Mouse (Mus musculus) stomach, embryonic 15.5 days (tissue): Measurements from ENCODE around the gene Mtmr3. TPM values are rescaled to one million over a fixed set of nuclear protein-coding genes. Genes with fewer than 3 reads are reported as not detected.
"Not testable (repeated sequence)": the region's sequence is repeated elsewhere in the genome, so short reads cannot be mapped to it uniquely, and the experiment has no call there.

ENCODE experiments used
- ATAC-seq: fragments of 200-750 bp; cut with Nextera tagmentation; 2 replicates; pipeline ENCODE4 v1.8.0; 2017; ENCODE audit warnings: low read depth, moderate number of reproducible peaks, moderate TSS enrichment; ENCODE audit not compliant: insufficient read depth, low FRiP score
- H3K27ac ChIP-seq: fragments of 300-500 bp; sonication (generic); 2 replicates; pipeline ENCODE4 v1.5.1; 2015; ENCODE audit warnings: mild to moderate bottlenecking, inconsistent platforms
- H3K27me3 ChIP-seq: fragments of 300-500 bp; sonication (generic); replicated peaks from 2 replicates; pipeline ENCODE4 v1.6.1; 2015; ENCODE audit warnings: inconsistent platforms
- H3K36me3 ChIP-seq: fragments of 300-500 bp; sonication (generic); 2 replicates; pipeline ENCODE4 v1.6.1; 2015; ENCODE audit warnings: inconsistent platforms
- H3K4me1 ChIP-seq: fragments of 300-500 bp; sonication (generic); 2 replicates; pipeline ENCODE4 v1.6.1; 2015; ENCODE audit warnings: inconsistent platforms
- H3K4me2 ChIP-seq: fragments of 300-500 bp; sonication (generic); 2 replicates; pipeline ENCODE4 v1.6.1; 2015; ENCODE audit warnings: mild to moderate bottlenecking, inconsistent platforms
- H3K4me3 ChIP-seq: fragments of 300-500 bp; sonication (generic); replicated peaks from 2 replicates; pipeline ENCODE4 v1.5.1; 2015; ENCODE audit warnings: inconsistent platforms
- H3K9ac ChIP-seq: fragments of 300-500 bp; sonication (generic); 2 replicates; pipeline ENCODE4 v1.6.1; 2015; ENCODE audit warnings: inconsistent platforms
- H3K9me3 ChIP-seq: fragments of 300-500 bp; sonication (generic); 2 replicates; pipeline ENCODE4 v1.6.1; 2016; ENCODE audit warnings: inconsistent platforms
- WGBS: fragments of 180-500 bp; shearing (Covaris S2); methylation state at CpG from one replicate; pipeline ENCODE4 v1.1.7; 2015; 5-methylcytosine and 5-hydroxymethylcytosine counted together
- polyA plus RNA-seq: library from polyadenylated mRNA; unstranded; fragments of >200 nt; fragmentation: Nextera tagmentation; extraction: Ambion mirVana; gene quantifications from 2 replicates; pipeline ENCODE4 v1.2.1, GENCODE M21; 2015

Gene Mtmr3
- polyA plus RNA-seq, 1 experiment from 2014 or later = 23.8 TPM

DNA sequence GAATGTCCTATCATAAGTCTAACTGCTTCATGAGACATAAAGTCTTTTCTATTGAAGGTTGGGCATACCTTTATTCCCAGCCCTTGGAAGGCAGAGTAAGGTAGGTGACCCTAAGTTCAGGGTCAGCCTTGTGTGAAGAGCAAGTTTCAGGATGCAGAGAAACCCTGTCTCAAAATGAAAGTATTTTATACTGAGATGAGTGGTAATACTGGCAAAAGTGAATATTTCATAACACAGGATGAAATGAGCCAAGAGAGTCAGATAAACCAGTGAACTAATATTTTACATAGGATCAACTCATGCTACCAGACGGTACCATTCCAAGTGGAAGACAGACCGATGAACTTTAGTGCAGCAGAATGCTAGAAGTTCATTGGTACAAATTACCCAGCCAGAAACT is 3.7 kb upstream of the Mtmr3 start:
- no peaks in the 10 kb centered on the region for H3K9me3 ChIP-seq
- H3K27ac ChIP-seq = no peak overlapping the region
- H3K27me3 ChIP-seq = no peaks in the 10 kb centered on the region
- no peak overlapping the region for H3K4me2 ChIP-seq
- H3K4me1 ChIP-seq = peaks cover 15% of the 10 kb centered on the region; the same call in 1 of the 2 replicates
- ATAC-seq = no peak
- no peaks in the 10 kb centered on the region for H3K36me3 ChIP-seq
- no peak overlapping the region for H3K9ac ChIP-seq
- WGBS = 89% methylated on average over 2 of the region's 2 CpGs
- no peak overlapping the region for H3K4me3 ChIP-seq

DNA sequence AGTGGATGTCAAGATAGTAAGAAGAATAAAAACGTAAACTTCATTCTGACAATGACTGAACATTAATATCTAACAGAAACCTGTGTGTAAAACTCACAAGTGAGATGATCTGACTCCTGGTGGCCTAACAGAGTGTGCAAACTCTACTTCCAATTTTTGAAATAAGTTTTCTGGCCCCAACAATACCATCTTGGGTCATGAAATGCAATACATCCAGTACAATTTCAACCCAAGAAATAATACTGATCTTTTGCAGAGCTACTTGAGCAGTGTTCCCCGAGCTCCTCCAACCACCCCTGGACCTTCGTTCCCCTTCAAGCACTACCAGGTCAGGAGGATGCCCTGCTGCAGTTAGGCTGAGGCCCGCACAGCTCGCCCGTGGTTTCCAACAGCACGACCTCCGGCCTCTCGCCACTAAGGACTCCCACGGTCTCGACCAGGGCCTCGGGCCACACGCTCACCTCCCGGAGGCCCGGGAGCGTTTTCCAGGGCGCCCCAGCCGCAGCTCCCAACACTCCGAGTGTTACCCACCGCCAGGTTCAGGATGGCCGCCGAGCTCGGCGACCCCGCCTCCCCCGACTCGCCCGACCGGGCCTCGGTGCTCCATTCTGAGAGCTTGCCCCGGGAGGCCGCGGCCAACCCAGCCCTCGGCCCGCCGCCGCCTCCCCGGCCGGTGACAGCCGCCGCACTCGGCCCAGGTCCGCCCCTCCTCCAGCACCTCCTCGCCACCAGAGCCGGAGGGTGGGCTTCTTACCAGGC is 635 bp downstream of the Mtmr3 start:
- H3K27ac ChIP-seq = peak overlapping the region; percentile 95
- ATAC-seq = peak; percentile 82
- WGBS = under 1% methylated on average over 44 of the region's 45 CpGs

DNA sequence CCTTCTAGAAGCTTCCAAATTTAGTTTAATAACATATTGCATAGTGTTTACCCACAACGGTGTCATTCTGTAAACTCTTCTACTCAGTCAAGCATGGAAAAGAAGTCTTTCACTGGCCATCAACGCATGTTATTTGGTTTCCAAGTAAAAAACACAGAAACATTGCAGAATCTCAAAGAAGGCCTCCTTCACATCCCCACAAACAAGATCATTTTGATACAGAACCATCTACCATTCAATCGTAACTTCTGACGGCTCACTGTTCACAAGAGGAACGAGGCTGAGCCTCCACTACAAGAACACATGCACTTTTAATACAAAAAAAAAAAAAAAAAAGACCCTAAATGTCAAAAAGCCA is 1.2 kb downstream of the Mtmr3 start:
- no peak for ATAC-seq
- Histone ChIP-seq H3K27ac (no peak overlapping the region), H3K4me1 (peaks cover 8% of the 10 kb centered on the region; the same call in 1 of the 2 replicates), H3K4me2 (peak overlapping the region; percentile 58), H3K9ac (no peak overlapping the region), H3K9me3 (no peaks in the 10 kb centered on the region), H3K27me3 (no peaks in the 10 kb centered on the region), H3K4me3 (peak overlapping the region; percentile 93), H3K36me3 (no peaks in the 10 kb centered on the region)
- 24% methylated on average over 5 of the region's 5 CpGs for WGBS

More for the DNA sequence above, 635 bp downstream of the Mtmr3 start:
- no peaks in the 10 kb centered on the region for H3K27me3 ChIP-seq
- H3K36me3 ChIP-seq = no peaks in the 10 kb centered on the region
- H3K9ac ChIP-seq = peak overlapping the region; percentile 84
- no peaks in the 10 kb centered on the region for H3K9me3 ChIP-seq
- peaks cover 8% of the 10 kb centered on the region; the same call in 1 of the 2 replicates for H3K4me1 ChIP-seq
- H3K4me3 ChIP-seq = peak overlapping the region; percentile 93
- peak overlapping the region; percentile 58 for H3K4me2 ChIP-seq

DNA sequence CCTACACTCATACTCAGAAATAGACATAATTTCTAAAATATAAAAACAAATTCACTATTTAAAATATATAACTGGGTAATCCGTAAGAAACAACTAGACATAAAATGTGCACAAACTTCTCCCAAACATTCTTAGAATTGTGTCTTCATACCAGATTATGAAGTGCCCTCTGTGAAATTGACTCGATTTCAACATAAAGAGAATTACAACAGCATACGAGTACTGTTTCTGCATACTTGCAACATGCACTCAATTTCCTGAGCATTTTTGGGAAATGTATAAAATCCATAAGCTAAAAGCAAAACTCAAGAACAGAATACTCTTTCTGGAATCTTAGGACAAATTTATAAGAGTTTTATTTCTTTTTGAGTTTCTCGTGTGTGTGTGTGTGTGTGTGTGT is 2.9 kb downstream of the Mtmr3 start:
- Histone ChIP-seq H3K27ac (no peak overlapping the region), H3K4me2 (no peak overlapping the region), H3K4me1 (peaks cover 8% of the 10 kb centered on the region; the same call in 1 of the 2 replicates), H3K9ac (no peak overlapping the region), H3K27me3 (no peaks in the 10 kb centered on the region), H3K36me3 (no peaks in the 10 kb centered on the region), H3K9me3 (no peaks in the 10 kb centered on the region), H3K4me3 (no peak overlapping the region)
- ATAC-seq = no peak
- WGBS = 83% methylated on average over 4 of the region's 4 CpGs

DNA sequence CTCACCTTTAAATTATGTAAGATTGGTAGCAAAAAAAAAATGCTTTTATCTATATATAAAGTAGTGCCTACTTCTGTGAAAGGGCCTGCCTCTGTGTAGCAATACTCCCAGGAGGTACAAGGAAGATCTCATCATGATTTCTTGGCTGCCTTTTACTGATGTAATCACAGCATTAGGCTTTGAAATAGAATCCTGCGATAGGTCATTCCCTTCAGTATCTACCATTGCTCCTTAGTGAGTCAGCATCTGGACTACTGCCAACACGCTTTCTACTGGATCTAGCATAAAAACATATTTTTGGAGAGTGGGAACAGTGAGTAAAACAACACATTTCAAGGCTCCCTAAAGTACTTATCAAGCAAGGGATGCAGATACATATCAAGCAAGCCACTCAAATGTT is 16.0 kb downstream of the Mtmr3 start:
- no peaks in the 10 kb centered on the region for H3K27me3 ChIP-seq
- WGBS = 52% methylated on average over 2 of the region's 2 CpGs
- H3K9me3 ChIP-seq = no peaks in the 10 kb centered on the region
- ATAC-seq = no peak
- no peak overlapping the region for H3K4me3 ChIP-seq
- H3K9ac ChIP-seq = no peak overlapping the region
- peaks cover 9% of the 10 kb centered on the region for H3K4me1 ChIP-seq
- no peak overlapping the region for H3K4me2 ChIP-seq
- H3K27ac ChIP-seq = no peak overlapping the region
- H3K36me3 ChIP-seq = no peaks in the 10 kb centered on the region

DNA sequence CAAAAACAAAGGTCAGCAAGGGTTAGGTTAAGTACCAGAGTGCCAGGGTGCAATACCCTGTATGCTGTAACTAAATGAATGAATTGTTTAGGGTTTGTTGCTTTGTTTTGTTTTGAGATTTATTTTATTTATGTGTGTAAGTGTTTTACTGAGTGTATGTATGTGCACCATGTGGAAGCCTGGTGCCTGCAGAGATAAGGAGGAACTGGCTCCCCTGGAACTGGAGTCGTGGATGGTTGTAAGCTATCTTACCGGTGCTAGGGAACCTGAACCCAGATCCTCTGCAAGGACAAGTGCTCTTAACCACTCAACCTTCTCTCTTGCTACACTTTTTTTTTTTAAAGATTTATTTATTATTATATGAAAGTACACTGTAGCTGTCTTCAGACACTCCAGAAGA is 17.6 kb downstream of the Mtmr3 start:
- Histone ChIP-seq H3K36me3 (no peaks in the 10 kb centered on the region), H3K27me3 (no peaks in the 10 kb centered on the region), H3K4me1 (peaks cover 9% of the 10 kb centered on the region), H3K9me3 (no peaks in the 10 kb centered on the region), H3K4me3 (no peak overlapping the region), H3K27ac (no peak overlapping the region), H3K4me2 (no peak overlapping the region), H3K9ac (no peak overlapping the region)
- no peak; the same call in 1 of the 2 replicates for ATAC-seq
- WGBS = 92% methylated on average over 2 of the region's 2 CpGs

DNA sequence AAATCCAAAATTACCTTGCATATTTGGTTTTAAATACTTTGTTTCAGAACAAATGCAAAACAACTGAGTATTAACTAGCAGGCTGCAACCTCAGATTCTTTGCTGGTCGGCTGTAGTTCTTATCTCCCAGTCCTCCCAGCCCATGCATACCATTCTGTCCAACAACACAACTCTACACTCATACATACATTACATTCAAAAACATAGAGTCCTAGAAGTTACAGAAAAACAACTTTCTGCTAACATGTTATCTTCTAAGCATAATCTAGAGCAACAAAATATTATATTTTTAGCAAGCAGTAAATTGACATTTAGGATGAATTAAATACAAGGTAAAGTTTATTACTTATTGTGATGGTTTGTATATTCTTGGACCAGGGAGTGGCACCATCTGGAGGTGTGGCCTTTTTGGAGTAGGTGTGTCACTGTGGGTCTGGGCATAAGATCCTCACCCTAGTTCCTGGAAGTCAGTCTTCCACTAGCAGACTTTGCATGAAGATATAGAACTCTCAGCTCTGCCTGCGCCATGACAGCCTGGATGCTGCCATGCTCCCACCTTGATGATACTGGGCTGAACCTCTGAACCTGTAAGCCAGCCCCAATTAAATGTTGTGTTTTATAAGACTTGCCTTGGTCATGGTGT is 18.5 kb downstream of the Mtmr3 start:
- H3K9ac ChIP-seq, H3K27me3 ChIP-seq, H3K27ac ChIP-seq, H3K4me2 ChIP-seq, H3K4me1 ChIP-seq, H3K36me3 ChIP-seq, H3K9me3 ChIP-seq, H3K4me3 ChIP-seq: not testable (repeated sequence)
- peak; percentile 79; the same call in 1 of the 2 replicates for ATAC-seq
- 74% methylated on average over 2 of the region's 2 CpGs for WGBS

DNA sequence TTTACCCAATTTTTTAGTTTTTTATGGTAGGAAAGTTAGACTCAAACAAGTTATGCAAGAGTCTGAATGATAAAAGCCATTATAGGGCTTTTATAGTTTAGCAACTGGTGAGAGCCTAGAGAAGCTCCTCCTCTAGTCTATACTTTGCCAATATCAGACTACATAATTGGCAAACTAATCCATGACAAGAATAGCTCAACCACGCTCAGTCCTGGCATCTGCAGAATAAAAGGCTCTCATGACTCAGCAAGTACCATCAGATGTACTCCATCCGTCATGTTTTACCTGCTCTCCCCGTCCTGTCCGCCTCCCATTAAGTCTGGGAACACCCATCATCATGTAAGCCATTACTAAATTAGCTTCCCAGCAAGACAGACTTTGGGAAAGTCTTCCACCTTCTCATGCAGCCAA is 23.2 kb downstream of the Mtmr3 start:
- no peak overlapping the region for H3K9ac ChIP-seq
- H3K4me1 ChIP-seq = peaks cover 6% of the 10 kb centered on the region
- no peaks in the 10 kb centered on the region for H3K27me3 ChIP-seq
- no peaks in the 10 kb centered on the region for H3K36me3 ChIP-seq
- WGBS = 69% methylated on average over 4 of the region's 4 CpGs
- no peak for ATAC-seq
- H3K4me3 ChIP-seq = no peak overlapping the region
- H3K4me2 ChIP-seq = no peak overlapping the region
- H3K27ac ChIP-seq = no peak overlapping the region
- H3K9me3 ChIP-seq = no peaks in the 10 kb centered on the region

DNA sequence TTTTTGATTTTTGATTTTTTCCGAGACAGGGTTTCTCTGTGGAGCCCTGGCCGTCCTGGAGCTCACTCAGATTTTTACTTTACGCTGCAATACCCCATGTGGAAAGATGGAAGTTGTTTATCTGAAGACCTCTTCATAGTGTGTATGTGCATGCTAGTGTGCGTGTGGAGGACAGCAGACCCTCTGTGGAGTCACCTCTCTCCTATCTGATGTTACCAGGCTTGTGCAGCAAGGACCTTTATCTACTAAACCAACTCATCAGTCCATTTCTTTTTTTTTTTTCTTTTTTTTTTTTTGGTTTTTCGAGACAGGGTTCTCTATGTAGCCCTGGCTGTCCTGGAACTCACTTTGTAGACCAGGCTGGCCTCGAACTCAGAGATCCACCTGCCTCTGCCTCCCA is 28.3 kb downstream of the Mtmr3 start:
- no peak for ATAC-seq

DNA sequence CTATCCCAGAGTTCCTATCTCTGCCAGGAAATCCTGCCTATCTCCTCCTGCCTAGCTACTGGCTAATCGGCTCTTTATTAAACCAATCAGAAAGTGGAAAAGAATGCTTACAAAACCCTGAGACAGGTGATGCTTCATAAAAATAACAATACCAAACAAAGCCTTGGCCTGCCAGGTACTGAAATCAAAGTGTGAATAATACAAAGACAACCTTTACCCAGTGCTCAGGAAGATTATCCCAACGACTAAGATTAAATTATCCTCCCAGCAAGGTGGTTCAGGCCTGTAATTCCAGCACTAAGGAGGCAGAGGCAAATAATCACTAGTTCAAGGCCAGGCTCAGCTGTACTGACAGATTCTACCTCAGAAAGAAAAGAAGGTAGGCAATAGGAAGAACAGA is 29.1 kb downstream of the Mtmr3 start:
- Histone ChIP-seq H3K27ac (no peak overlapping the region), H3K27me3 (no peaks in the 10 kb centered on the region), H3K9ac (no peak overlapping the region), H3K4me1 (no peaks in the 10 kb centered on the region), H3K4me3 (no peak overlapping the region), H3K9me3 (no peaks in the 10 kb centered on the region), H3K36me3 (no peaks in the 10 kb centered on the region), H3K4me2 (no peak overlapping the region)
- 80% methylated on average over 2 of the region's 2 CpGs for WGBS
- ATAC-seq = no peak

More for the DNA sequence above, 28.3 kb downstream of the Mtmr3 start:
- WGBS = 90% methylated on average over 6 of the region's 6 CpGs
- no peak overlapping the region for H3K4me3 ChIP-seq
- no peaks in the 10 kb centered on the region for H3K4me1 ChIP-seq
- H3K36me3 ChIP-seq = no peaks in the 10 kb centered on the region
- H3K27ac ChIP-seq = no peak overlapping the region
- H3K4me2 ChIP-seq = no peak overlapping the region
- H3K9ac ChIP-seq = no peak overlapping the region
- no peaks in the 10 kb centered on the region for H3K27me3 ChIP-seq
- H3K9me3 ChIP-seq = no peaks in the 10 kb centered on the region

DNA sequence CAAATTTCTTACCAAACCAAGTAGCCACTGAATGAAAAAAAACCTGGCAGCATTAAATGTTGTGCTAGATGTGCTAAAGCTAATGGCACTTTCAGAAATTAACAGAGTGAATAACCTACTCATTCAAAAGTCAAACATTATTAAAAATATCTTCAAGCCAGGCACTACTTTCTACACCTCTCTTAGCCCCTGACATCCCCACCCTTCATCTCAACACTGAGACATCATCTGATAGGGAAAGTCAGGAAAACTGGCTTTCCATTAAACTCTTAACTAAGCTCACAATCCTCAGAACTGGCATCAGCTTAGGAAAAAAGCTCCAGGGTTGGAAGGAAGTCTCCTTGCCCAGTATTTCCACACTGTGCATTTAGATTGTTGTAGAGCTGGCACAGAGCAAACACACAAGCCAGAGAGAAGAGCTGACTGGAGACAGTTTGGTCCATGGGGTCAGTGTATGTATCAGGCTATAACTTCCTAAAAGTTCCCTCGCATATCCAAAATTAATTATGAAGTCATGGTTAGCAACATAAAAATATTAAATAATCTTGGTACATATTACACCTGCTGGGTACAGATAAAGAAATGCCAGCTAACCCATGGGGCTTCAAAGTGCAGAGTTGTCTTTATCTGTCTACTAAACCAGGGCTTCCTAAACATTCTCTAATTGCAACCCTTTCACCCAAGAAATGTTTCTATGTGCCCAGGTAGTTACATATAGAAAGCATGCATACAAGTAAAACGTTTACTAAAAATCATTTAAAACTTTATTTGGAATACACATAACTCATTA is 41.2 kb downstream of the Mtmr3 start:
- Histone ChIP-seq H3K27me3 (no peaks in the 10 kb centered on the region), H3K4me3 (no peak overlapping the region), H3K36me3 (no peaks in the 10 kb centered on the region), H3K4me1 (no peaks in the 10 kb centered on the region), H3K9ac (no peak overlapping the region), H3K4me2 (no peak overlapping the region), H3K27ac (no peak overlapping the region), H3K9me3 (no peaks in the 10 kb centered on the region)
- ATAC-seq = peak; percentile 73; the same call in 1 of the 2 replicates
- 86% methylated on average over 2 of the region's 2 CpGs for WGBS

DNA sequence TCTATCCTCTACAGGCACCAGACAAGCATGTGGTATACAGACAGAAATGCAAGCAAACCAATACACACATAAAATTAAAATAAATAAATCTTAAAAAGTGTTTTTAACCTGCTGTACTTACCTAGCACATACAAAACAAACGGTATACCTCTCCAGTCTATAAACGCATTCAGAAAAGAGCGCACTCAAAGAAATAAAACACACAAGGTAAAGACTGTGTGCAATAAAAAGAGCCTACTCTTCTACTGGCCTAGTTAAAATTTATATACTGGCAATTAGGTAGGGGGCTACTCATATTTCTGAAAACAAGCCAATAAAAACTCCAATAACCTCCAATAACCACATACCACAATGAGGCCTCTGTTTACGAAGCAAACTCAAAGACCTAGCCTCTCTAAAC is 47.1 kb downstream of the Mtmr3 start:
- H3K4me2 ChIP-seq = no peak overlapping the region
- H3K36me3 ChIP-seq = no peaks in the 10 kb centered on the region
- no peak for ATAC-seq
- H3K4me1 ChIP-seq = no peaks in the 10 kb centered on the region
- no peak overlapping the region for H3K4me3 ChIP-seq
- WGBS = 92% methylated on average over 4 of the region's 4 CpGs
- no peaks in the 10 kb centered on the region for H3K27me3 ChIP-seq
- H3K27ac ChIP-seq = no peak overlapping the region
- H3K9me3 ChIP-seq = no peaks in the 10 kb centered on the region
- H3K9ac ChIP-seq = no peak overlapping the region
